Mouse (Mus musculus) kidney, embryonic 14.5 days (tissue): Measurements from ENCODE around the gene Rasal1. TPM values are rescaled to one million over a fixed set of nuclear protein-coding genes. Genes with fewer than 3 reads are reported as not detected.
A peak's percentile ranks its signal among the peaks of the same experiment; 100 is the strongest.

Experiments used
- ATAC-seq: fragments of 200-750 bp; cut with Nextera tagmentation; 2 replicates; pipeline ENCODE4 v1.8.0; 2017; ENCODE audit warnings: moderate number of reproducible peaks, mild to moderate bottlenecking, moderate TSS enrichment, moderate library complexity; ENCODE audit not compliant: low FRiP score, low TSS enrichment
- H3K27ac ChIP-seq: fragments of 300-500 bp; sonication (generic); 2 replicates; pipeline ENCODE4 v1.5.1; 2014; ENCODE audit warnings: low read depth, mild to moderate bottlenecking, low read length, moderate library complexity, mixed read lengths
- H3K27me3 ChIP-seq: fragments of 300-500 bp; sonication (generic); 2 replicates; pipeline ENCODE4 v1.6.1; 2014; ENCODE audit warnings: mild to moderate bottlenecking, low read length; ENCODE audit not compliant: control insufficient read depth, insufficient read depth
- H3K36me3 ChIP-seq: fragments of 300-500 bp; sonication (generic); 2 replicates; pipeline ENCODE4 v1.6.1; 2014; ENCODE audit warnings: low read length, mixed read lengths; ENCODE audit not compliant: control insufficient read depth, insufficient read depth
- H3K4me1 ChIP-seq: fragments of 300-500 bp; sonication (generic); 2 replicates; pipeline ENCODE4 v1.6.1; 2014; ENCODE audit warnings: low read length, mixed read lengths; ENCODE audit not compliant: control insufficient read depth, insufficient read depth
- H3K4me2 ChIP-seq: fragments of 300-500 bp; sonication (generic); replicated peaks from 2 replicates; pipeline ENCODE4 v1.6.1; 2014; ENCODE audit warnings: low read depth, mild to moderate bottlenecking, low read length
- H3K4me3 ChIP-seq: fragments of 300-500 bp; sonication (generic); 2 replicates; pipeline ENCODE4 v1.5.1; 2014; ENCODE audit warnings: mild to moderate bottlenecking, low read length
- H3K9ac ChIP-seq: fragments of 300-500 bp; sonication (generic); 2 replicates; pipeline ENCODE4 v1.6.1; 2014; ENCODE audit warnings: low read depth, mild to moderate bottlenecking, low read length, moderate library complexity
- H3K9me3 ChIP-seq: fragments of 300-500 bp; sonication (generic); 2 replicates; pipeline ENCODE4 v1.6.1; 2016; ENCODE audit warnings: low read length; ENCODE audit not compliant: control insufficient read depth
- WGBS: fragments of 180-500 bp; shearing (Covaris S2); extraction: QIAGEN DNeasy Blood & Tissue Kit; methylation state at CpG from one replicate; pipeline ENCODE4 v1.1.7; 2014; 5-methylcytosine and 5-hydroxymethylcytosine counted together
- polyA plus RNA-seq: library from polyadenylated mRNA; unstranded; fragments of >200 nt; fragmentation: Nextera tagmentation; extraction: Ambion mirVana; gene quantifications from 2 replicates; pipeline ENCODE4 v1.2.1, GENCODE M21; 2014

The Rasal1 gene
- polyA plus RNA-seq, 1 experiment from 2014 or later = 0.23 TPM

GRCm38 (mm10) chr5:120679676-120680555 lies 31.3 kb downstream of the Rasal1 start:
- WGBS = under 1% methylated on average over 24 of the region's 24 CpGs
- H3K9ac ChIP-seq = peak overlapping the region; percentile 44; the same call in 1 of the 2 replicates
- peak overlapping the region; percentile 53; the same call in 1 of the 2 replicates for H3K27ac ChIP-seq
- peak overlapping the region; percentile 46 for H3K4me2 ChIP-seq
- H3K9me3 ChIP-seq = no peaks in the 10 kb centered on the region
- H3K27me3 ChIP-seq = peaks cover 11% of the 10 kb centered on the region
- H3K4me3 ChIP-seq = peak overlapping the region; percentile 31; the same call in 1 of the 2 replicates
- H3K4me1 ChIP-seq = peaks cover 16% of the 10 kb centered on the region; the same call in 1 of the 2 replicates
- no peaks in the 10 kb centered on the region for H3K36me3 ChIP-seq
- peak; percentile 82 for ATAC-seq

DNA sequence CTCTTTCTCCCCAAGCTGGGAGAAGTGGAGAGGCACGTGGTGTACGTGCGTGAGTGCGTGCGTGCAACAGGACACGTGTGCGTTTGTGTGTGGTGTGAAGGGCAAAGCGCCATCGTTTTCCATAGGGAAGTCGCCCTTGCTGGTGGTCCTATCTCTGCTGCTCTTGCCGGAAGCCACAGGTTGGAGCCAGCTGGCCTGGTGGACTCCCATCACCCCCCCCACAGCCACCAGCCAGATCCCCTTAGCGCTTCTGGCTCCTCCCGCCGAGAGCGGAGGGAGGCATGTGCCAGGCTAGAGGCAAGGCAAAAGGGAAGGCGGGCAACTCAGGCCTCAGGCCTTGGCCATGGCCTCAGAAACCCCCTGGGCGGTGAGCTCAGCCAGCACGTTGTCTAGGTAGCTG lies 32.3 kb downstream of the Rasal1 start:
- Histone ChIP-seq H3K27ac (no peak overlapping the region), H3K36me3 (no peaks in the 10 kb centered on the region), H3K9me3 (no peaks in the 10 kb centered on the region), H3K9ac (no peak overlapping the region), H3K27me3 (peaks cover 11% of the 10 kb centered on the region), H3K4me2 (no peak overlapping the region), H3K4me1 (peaks cover 16% of the 10 kb centered on the region; the same call in 1 of the 2 replicates), H3K4me3 (no peak overlapping the region)
- no peak for ATAC-seq
- WGBS = 87% methylated on average over 18 of the region's 18 CpGs

DNA sequence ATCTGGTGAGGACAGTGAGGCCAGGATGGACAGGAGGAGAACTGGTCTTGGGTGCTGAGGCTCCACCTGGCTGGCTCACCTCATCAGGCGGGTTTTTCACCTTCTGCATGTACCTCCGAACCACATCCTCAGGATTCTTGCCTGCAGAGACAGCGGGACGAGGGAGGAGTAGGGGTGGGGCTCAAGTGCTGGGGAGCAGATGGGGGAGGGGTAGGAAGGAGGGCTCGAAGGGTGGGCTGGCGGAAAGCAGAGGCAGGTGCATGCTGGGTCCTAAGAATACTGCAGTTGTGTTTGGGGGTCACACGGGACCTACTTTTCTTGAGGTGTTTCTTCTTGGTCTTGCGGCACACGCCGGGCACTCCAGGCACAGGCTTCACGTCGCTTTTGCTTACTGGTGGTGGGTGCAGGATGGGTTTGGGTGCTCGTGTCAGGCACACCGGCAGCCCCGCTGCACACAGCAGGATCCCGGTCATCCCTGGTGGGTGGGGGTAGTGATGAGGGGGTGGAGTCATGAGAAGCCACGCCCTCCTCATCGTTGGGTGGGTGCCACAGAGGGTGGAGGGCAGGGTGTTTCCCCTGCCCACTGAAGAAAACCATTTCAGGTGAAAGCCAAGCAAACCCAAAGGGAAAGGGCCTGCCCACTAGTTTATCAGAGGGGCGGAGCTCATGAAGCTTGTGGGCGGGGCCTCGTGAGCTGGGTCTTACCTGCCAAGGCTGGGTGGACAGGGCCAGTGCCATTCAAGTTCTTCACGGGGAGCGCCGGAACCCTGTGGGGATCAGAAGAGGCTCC lies 34.6 kb downstream of the Rasal1 start:
- WGBS = 7% methylated on average over 24 of the region's 24 CpGs
- H3K4me3 ChIP-seq = peak overlapping the region; percentile 15
- peak overlapping the region; percentile 32 for H3K4me2 ChIP-seq

DNA sequence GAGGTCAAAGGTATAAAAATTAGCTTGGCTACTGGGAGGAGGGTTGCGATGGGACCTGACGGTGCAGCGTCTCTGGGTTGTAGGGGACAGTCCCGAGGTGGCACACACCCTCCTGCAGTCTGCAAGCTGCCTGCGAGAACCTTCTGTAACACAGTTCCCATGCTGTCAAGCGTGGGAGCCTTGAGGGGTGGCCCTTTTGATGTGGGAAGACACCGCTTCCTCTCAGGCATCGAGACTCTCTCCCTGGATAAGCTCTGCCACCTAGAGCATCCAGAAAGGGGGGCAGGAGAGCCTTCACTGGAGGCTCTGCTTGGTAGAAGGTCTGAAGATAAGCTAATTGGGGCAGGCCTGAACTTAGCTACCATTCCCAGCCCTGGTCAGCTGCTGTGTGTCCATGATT lies 37.1 kb downstream of the Rasal1 start:
- H3K27me3 ChIP-seq = peaks cover 12% of the 10 kb centered on the region; the same call in 1 of the 2 replicates
- no peaks in the 10 kb centered on the region for H3K36me3 ChIP-seq
- H3K9ac ChIP-seq = no peak overlapping the region
- no peak overlapping the region for H3K4me2 ChIP-seq
- H3K4me1 ChIP-seq = peaks cover 6% of the 10 kb centered on the region; the same call in 1 of the 2 replicates
- no peaks in the 10 kb centered on the region for H3K9me3 ChIP-seq
- ATAC-seq = no peak
- H3K4me3 ChIP-seq = no peak overlapping the region
- WGBS = 73% methylated on average over 8 of the region's 8 CpGs
- H3K27ac ChIP-seq = no peak overlapping the region

More for the DNA sequence above, 34.6 kb downstream of the Rasal1 start:
- Histone ChIP-seq H3K9ac (no peak overlapping the region), H3K27me3 (peaks cover 14% of the 10 kb centered on the region), H3K4me1 (peaks cover 16% of the 10 kb centered on the region; the same call in 1 of the 2 replicates), H3K27ac (no peak overlapping the region), H3K36me3 (no peaks in the 10 kb centered on the region), H3K9me3 (no peaks in the 10 kb centered on the region)
- no peak for ATAC-seq

DNA sequence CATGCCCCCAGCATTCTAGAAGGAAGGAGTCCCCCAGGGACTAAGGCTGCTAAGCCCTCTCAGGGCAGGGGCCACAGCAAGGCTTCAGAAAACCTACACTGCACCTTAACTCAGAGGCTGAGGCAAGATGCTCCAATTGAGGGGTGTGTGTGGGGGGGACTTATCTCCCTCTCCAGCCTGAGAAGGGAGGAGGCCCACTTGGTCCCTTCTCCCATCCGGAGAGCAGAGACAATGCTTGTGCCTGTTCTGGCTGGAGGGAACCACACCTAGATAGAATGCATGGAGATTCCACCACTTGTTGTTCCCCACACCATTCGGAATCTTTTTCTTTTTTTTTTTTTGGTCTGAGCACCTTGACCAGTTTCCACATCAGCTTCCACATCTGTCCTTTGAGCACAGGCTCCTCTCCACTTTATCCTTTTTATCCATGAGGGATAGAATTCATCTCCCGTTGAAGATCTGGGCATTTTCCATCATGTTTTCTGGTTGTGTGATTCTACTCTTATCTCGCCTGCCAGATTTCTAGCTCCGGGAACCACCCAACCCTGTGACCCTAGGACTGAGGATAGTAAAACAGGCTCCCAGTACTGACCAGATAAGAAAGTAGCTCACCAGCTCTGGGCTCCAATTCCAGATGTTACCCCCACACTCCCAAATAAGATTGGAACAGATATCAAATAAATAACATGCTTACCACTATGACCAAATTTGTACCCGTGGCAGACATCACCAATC lies 38.3 kb downstream of the Rasal1 start:
- no peaks in the 10 kb centered on the region for H3K36me3 ChIP-seq
- 84% methylated on average over 6 of the region's 6 CpGs for WGBS
- no peak overlapping the region for H3K4me2 ChIP-seq
- ATAC-seq = no peak
- peaks cover 12% of the 10 kb centered on the region; the same call in 1 of the 2 replicates for H3K27me3 ChIP-seq
- H3K27ac ChIP-seq = no peak overlapping the region
- H3K9me3 ChIP-seq = no peaks in the 10 kb centered on the region
- peaks cover 6% of the 10 kb centered on the region; the same call in 1 of the 2 replicates for H3K4me1 ChIP-seq
- H3K4me3 ChIP-seq = no peak overlapping the region
- H3K9ac ChIP-seq = no peak overlapping the region

DNA sequence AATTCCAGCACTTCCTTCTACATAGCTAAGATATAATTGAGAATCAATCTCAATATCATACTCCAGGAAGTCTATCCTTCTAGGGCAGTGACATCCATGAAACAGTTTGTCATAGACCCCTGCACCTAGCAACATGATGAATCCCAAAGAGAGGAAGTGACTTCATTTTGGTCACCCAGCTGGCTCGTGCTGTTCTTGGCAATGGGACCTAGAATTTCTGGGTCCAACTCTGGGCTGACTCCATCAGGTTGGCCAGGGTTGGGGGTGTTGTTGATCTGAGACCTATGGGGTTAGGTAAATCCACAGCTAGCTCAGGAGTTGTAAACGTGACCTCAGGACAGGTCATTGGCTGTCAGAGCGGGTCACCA lies 38.9 kb downstream of the Rasal1 start:
- no peaks in the 10 kb centered on the region for H3K9me3 ChIP-seq
- no peaks in the 10 kb centered on the region for H3K36me3 ChIP-seq
- no peak for ATAC-seq
- no peak overlapping the region for H3K27ac ChIP-seq
- no peak overlapping the region for H3K4me3 ChIP-seq
- no peak overlapping the region for H3K9ac ChIP-seq
- H3K4me1 ChIP-seq = peaks cover 6% of the 10 kb centered on the region; the same call in 1 of the 2 replicates
- peaks cover 9% of the 10 kb centered on the region; the same call in 1 of the 2 replicates for H3K27me3 ChIP-seq
- H3K4me2 ChIP-seq = no peak overlapping the region
- 81% methylated on average over 3 of the region's 3 CpGs for WGBS

DNA sequence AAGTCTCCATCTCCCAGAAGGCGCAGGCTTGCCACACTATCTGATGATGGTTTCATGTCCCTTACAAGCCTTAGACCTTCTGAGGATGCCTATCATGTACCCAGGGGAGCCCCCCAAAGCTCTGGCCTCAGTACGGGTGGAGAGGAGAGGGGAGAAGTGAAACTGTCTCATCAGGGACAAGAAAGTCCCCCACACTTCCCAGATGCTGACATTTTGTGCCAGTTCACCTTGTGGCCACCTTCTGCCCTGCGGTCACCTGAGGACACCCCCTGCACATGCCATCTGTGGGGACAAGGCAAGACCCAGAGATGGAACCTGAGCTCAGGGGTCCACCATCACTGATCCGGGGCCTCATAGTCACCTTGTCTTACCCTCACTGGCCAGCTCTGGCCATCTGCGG lies 39.3 kb downstream of the Rasal1 start:
- Histone ChIP-seq H3K4me3 (no peak overlapping the region), H3K9ac (no peak overlapping the region), H3K27ac (no peak overlapping the region), H3K9me3 (no peaks in the 10 kb centered on the region), H3K4me2 (no peak overlapping the region), H3K4me1 (0 out of 2 replicates have a peak, but pooled peaks cover 3% of the 10 kb centered on the region), H3K27me3 (peaks cover 8% of the 10 kb centered on the region), H3K36me3 (no peaks in the 10 kb centered on the region)
- 87% methylated on average over 5 of the region's 5 CpGs for WGBS
- no peak for ATAC-seq

GRCm38 (mm10) chr5:120688434-120688833 lies 39.8 kb downstream of the Rasal1 start:
- 33% methylated on average over 4 of the region's 4 CpGs for WGBS
- Histone ChIP-seq H3K27me3 (peaks cover 12% of the 10 kb centered on the region), H3K4me1 (0 out of 2 replicates have a peak, but pooled peaks cover 3% of the 10 kb centered on the region), H3K4me3 (no peak overlapping the region), H3K36me3 (no peaks in the 10 kb centered on the region), H3K27ac (no peak overlapping the region), H3K4me2 (no peak overlapping the region), H3K9me3 (no peaks in the 10 kb centered on the region), H3K9ac (no peak overlapping the region)
- ATAC-seq = no peak
